Mouse (Mus musculus) frontal cortex, adult (tissue): ENCODE data around the gene Fgfr2.
A peak's percentile ranks its signal among the peaks of the same experiment; 100 is the strongest.

Source experiments
- ATAC-seq: cut with Nextera tagmentation; 2 replicates; pipeline ENCODE4 v1.9.2; 2017; ENCODE audit warnings: mild to moderate bottlenecking, moderate library complexity, mixed read lengths; ENCODE audit not compliant: low TSS enrichment

The Fgfr2 gene

GRCm38 (mm10) chr7:130989371-130989770 lies 2133.8 kb downstream of the Fgfr2 start:
- ATAC-seq, result no peak

GRCm38 (mm10) chr7:130988146-130988545 lies 2135.0 kb downstream of the Fgfr2 start:
- no peak for ATAC-seq

- no peak for ATAC-seq
Observed at GRCm38 (mm10) chr7:130985716-130986115, 2137.4 kb downstream of the Fgfr2 start.

GRCm38 (mm10) chr7:130985193-130985592 lies 2138.0 kb downstream of the Fgfr2 start:
- ATAC-seq, result no peak

GRCm38 (mm10) chr7:130984294-130984693 lies 2138.9 kb downstream of the Fgfr2 start:
- ATAC-seq, result no peak

GRCm38 (mm10) chr7:130982881-130983280 lies 2140.3 kb downstream of the Fgfr2 start:
- ATAC-seq, result no peak

- ATAC-seq, result no peak
Observed at GRCm38 (mm10) chr7:130982371-130982770, 2140.8 kb downstream of the Fgfr2 start.

GRCm38 (mm10) chr7:130980130-130980529 lies 2143.0 kb downstream of the Fgfr2 start:
- ATAC-seq, result no peak

GRCm38 (mm10) chr7:130978545-130978944 lies 2144.6 kb downstream of the Fgfr2 start:
- ATAC-seq, result no peak

GRCm38 (mm10) chr7:130977794-130978521 lies 2145.2 kb downstream of the Fgfr2 start:
- ATAC-seq, result 0 out of 2 replicates have a peak, but pooled peaks have one; percentile 35

GRCm38 (mm10) chr7:130976305-130976935 lies 2146.7 kb downstream of the Fgfr2 start:
- ATAC-seq, result no peak

GRCm38 (mm10) chr7:130972767-130973166 lies 2150.4 kb downstream of the Fgfr2 start:
- no peak for ATAC-seq

- ATAC-seq, result no peak
Observed at GRCm38 (mm10) chr7:130969507-130969906, 2153.6 kb downstream of the Fgfr2 start.

GRCm38 (mm10) chr7:130969076-130969475 lies 2154.1 kb downstream of the Fgfr2 start:
- ATAC-seq, result no peak

- ATAC-seq, result peak; percentile 64
Observed at GRCm38 (mm10) chr7:130968537-130968936, 2154.6 kb downstream of the Fgfr2 start.

GRCm38 (mm10) chr7:130967901-130968300 lies 2155.2 kb downstream of the Fgfr2 start:
- no peak for ATAC-seq

GRCm38 (mm10) chr7:130966876-130967275 lies 2156.3 kb downstream of the Fgfr2 start:
- ATAC-seq, result no peak

- no peak for ATAC-seq
Observed at GRCm38 (mm10) chr7:130966451-130966850, 2156.7 kb downstream of the Fgfr2 start.

- ATAC-seq, result peak; percentile 86
Observed at GRCm38 (mm10) chr7:130965909-130966365, 2157.2 kb downstream of the Fgfr2 start.

- no peak for ATAC-seq
Observed at GRCm38 (mm10) chr7:130965396-130965795, 2157.8 kb downstream of the Fgfr2 start.

- ATAC-seq, result no peak
Observed at GRCm38 (mm10) chr7:130964686-130965085, 2158.5 kb downstream of the Fgfr2 start.

- no peak for ATAC-seq
Observed at GRCm38 (mm10) chr7:130961429-130961828, 2161.7 kb downstream of the Fgfr2 start.

- ATAC-seq, result peak; percentile 60
Observed at GRCm38 (mm10) chr7:130959868-130960267, 2163.3 kb downstream of the Fgfr2 start.
